In the genomic region with DNA sequence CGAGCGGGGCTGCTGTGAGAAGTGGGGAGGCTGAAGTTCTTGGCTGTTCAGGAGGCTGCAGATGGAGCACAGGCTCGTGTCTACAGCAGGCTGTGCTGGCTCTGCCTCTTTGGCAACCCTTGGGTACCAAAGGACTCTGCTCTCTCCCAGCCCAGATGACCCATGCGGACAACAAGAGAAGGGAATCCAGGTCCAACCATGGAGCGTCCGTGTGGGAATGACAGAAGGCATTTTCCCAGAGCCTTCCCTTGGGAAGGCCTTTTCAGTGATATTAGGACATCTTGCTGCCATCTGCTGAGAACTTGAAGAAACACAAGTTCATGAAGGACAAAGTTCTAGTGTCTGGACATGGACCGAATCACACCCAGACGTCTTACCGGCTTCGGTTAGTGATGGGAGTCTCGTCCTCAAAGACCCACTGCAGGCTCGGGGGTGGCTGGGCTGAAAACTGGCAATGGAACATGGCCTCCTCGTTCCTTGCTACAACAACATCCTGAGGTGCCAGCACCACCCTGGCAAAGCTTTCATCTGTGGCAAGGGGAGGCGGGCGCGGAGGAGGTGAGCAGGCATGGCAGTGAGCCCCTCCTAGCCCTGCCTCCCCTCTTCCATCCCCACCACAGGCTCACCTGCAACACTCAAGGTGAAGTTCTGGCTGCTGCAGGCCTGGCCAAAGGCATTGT, we compare ENCODE assay signal across 10 mouse cellular contexts. TPM values are rescaled to one million over a fixed set of nuclear protein-coding genes. Genes with fewer than 3 reads are reported as not detected.
DNase-seq lines count a peak whose midpoint lies in the region; ATAC-seq lines count a peak whose summit lies in the region.
"Had no signal": no experiment of that assay in that cellular context is flagged by ENCODE, and none has a peak within 500 bp of the region (broad histone marks: within the 10 kb centered on the region; RNA-seq: fewer than 3 reads in every experiment).

No protein-coding gene starts in this region.

- H3K4me1 ChIP-seq in liver, embryonic 13.5 days (replicated peaks): peaks cover 14% of the 10 kb centered on the region
- H3K4me1 ChIP-seq in heart, embryonic 12.5 days (replicated peaks): peaks cover 19% of the 10 kb centered on the region

- 83% methylated on average over 16 of the region's 16 CpGs for WGBS in liver, embryonic 13.5 days (ENCODE audit: insufficient replicate concordance)
- 77% methylated on average over 16 of the region's 16 CpGs for WGBS in heart, embryonic 12.5 days

- no peaks in the 10 kb centered on the region for H3K9me3 ChIP-seq in liver, embryonic 13.5 days (replicated peaks)
- H3K9me3 ChIP-seq in heart, embryonic 12.5 days (replicated peaks): no peaks in the 10 kb centered on the region
- H3K9me3 ChIP-seq: limb, embryonic 10.5 days had no signal

- no peak overlapping the region for H3K9ac ChIP-seq in liver, embryonic 13.5 days
- no peak overlapping the region for H3K9ac ChIP-seq in heart, embryonic 12.5 days
- H3K9ac ChIP-seq: hindbrain, embryonic 14.5 days had no signal

- no peak; the same call in 1 of the 2 replicates for ATAC-seq in liver, embryonic 13.5 days (ENCODE audit: low read depth)
- no peak for ATAC-seq in heart, embryonic 12.5 days (ENCODE audit: insufficient number of reproducible peaks, low FRiP score)

- peak; percentile 21 to 62 for DNase-seq in kidney, postnatal 25 days
- no peak for DNase-seq in kidney, adult 18-20 months
- peak; percentile 54 for DNase-seq in MN1 (ENCODE audit: low spot score)
- DNase-seq in brain, adult 2 months (ENCODE audit: low read depth, low spot score): peak; percentile 61
- DNase-seq in liver, embryonic 13.5 days: no peak
- DNase-seq in thymus, postnatal 36 days: no peak

- H3K27me3 ChIP-seq in liver, embryonic 13.5 days: no peaks in the 10 kb centered on the region
- H3K27me3 ChIP-seq in heart, embryonic 12.5 days (replicated peaks): no peaks in the 10 kb centered on the region

- H3K4me3 ChIP-seq in liver, embryonic 13.5 days (replicated peaks): no peak overlapping the region
- no peak overlapping the region for H3K4me3 ChIP-seq in heart, embryonic 12.5 days
- H3K4me3 ChIP-seq: erythroblast, embryonic 14.5 days; limb, embryonic 10.5 days had no signal

- 0 out of 2 replicates have a peak overlapping the region, but pooled peaks have one; percentile 0 for H3K4me2 ChIP-seq in liver, embryonic 13.5 days
- H3K4me2 ChIP-seq in heart, embryonic 12.5 days: no peak overlapping the region
- H3K4me2 ChIP-seq: hindbrain, embryonic 14.5 days had no signal

- no peaks in the 10 kb centered on the region for H3K36me3 ChIP-seq in liver, embryonic 13.5 days
- peaks cover 68% of the 10 kb centered on the region for H3K36me3 ChIP-seq in heart, embryonic 12.5 days

- H3K27ac ChIP-seq in liver, embryonic 13.5 days: peak overlapping the region; percentile 40
- no peak overlapping the region for H3K27ac ChIP-seq in heart, embryonic 12.5 days (ENCODE audit: poor library complexity, severe bottlenecking)
- H3K27ac ChIP-seq: hindbrain, embryonic 14.5 days; limb, embryonic 10.5 days had no signal

RNA-seq across cellular contexts. Expression of gene Srf, which starts 33.8 kb away (rescaled TPM):
- polyA plus RNA-seq in liver, embryonic 13.5 days (2015; fragmentation: Nextera tagmentation; extraction: Ambion mirVana): 2.9 and 3.2 TPM in 2 replicates
- 15.0 and 17.5 TPM in 2 replicates for polyA plus RNA-seq in heart, embryonic 12.5 days (2016; fragmentation: Nextera tagmentation; extraction: Ambion mirVana)

RNA-seq across cellular contexts. Expression of gene Ptk7, which starts 39.5 kb away (rescaled TPM):
- 8.0 and 9.1 TPM in 2 replicates for polyA plus RNA-seq in liver, embryonic 13.5 days (2015; fragmentation: Nextera tagmentation; extraction: Ambion mirVana)
- 68.5 and 71.4 TPM in 2 replicates for polyA plus RNA-seq in heart, embryonic 12.5 days (2016; fragmentation: Nextera tagmentation; extraction: Ambion mirVana)

RNA-seq across cellular contexts. Expression of gene Cul9, which starts 43.6 kb away (rescaled TPM):
- 0.44 and 0.84 TPM in 2 replicates for polyA plus RNA-seq in liver, embryonic 13.5 days (2015; fragmentation: Nextera tagmentation; extraction: Ambion mirVana)
- 7.2 and 7.4 TPM in 2 replicates for polyA plus RNA-seq in heart, embryonic 12.5 days (2016; fragmentation: Nextera tagmentation; extraction: Ambion mirVana)

RNA-seq across cellular contexts. Expression of gene Klc4, which starts 56.0 kb away (rescaled TPM):
- polyA plus RNA-seq in liver, embryonic 13.5 days (2015; fragmentation: Nextera tagmentation; extraction: Ambion mirVana): 5.8 TPM in 2 replicates
- polyA plus RNA-seq in heart, embryonic 12.5 days (2016; fragmentation: Nextera tagmentation; extraction: Ambion mirVana): 19.9 and 21.1 TPM in 2 replicates

RNA-seq across cellular contexts. Expression of gene Mrpl2, which starts 56.3 kb away (rescaled TPM):
- polyA plus RNA-seq in liver, embryonic 13.5 days (2015; fragmentation: Nextera tagmentation; extraction: Ambion mirVana): 91.5 and 97.5 TPM in 2 replicates
- polyA plus RNA-seq in heart, embryonic 12.5 days (2016; fragmentation: Nextera tagmentation; extraction: Ambion mirVana): 90.9 and 99.0 TPM in 2 replicates

Comparison
In these comparisons a context has a peak if more than half of its experiments do, and no peak if none do; other contexts are left out.
1. DNase-seq: peak in kidney, postnatal 25 days (2 of 2), MN1 (single experiment) and brain, adult 2 months (single experiment); none in kidney, adult 18-20 months (single experiment), liver, embryonic 13.5 days (single experiment) and thymus, postnatal 36 days (0 of 2).